Mouse (Mus musculus) embryonic facial prominence, embryonic 14.5 days (tissue): ENCODE measurements around the gene Ptprh. TPM values are rescaled to one million over a fixed set of nuclear protein-coding genes. Genes with fewer than 3 reads are reported as not detected.

ENCODE experiments used
- ATAC-seq: fragments of 200-750 bp; cut with Nextera tagmentation; 2 replicates; pipeline ENCODE4 v1.8.0; 2017; ENCODE audit warnings: low read depth, moderate number of reproducible peaks, moderate TSS enrichment
- DNase-seq: peaks from one replicate; pipeline ENCODE4 v3.0.0-alpha.2; 2015; ENCODE audit warnings: low spot score
- H3K27ac ChIP-seq: fragments of 300-500 bp; sonication (generic); replicated peaks from 2 replicates; pipeline ENCODE4 v1.5.1; 2014; ENCODE audit warnings: low read depth, mild to moderate bottlenecking, low read length, moderate library complexity
- H3K27me3 ChIP-seq: fragments of 300-500 bp; sonication (generic); replicated peaks from 2 replicates; pipeline ENCODE4 v1.6.1; 2014; ENCODE audit warnings: low read length; ENCODE audit not compliant: control insufficient read depth, insufficient read depth
- H3K36me3 ChIP-seq: fragments of 300-500 bp; sonication (generic); 2 replicates; pipeline ENCODE4 v1.6.1; 2014; ENCODE audit warnings: low read length, mixed read lengths; ENCODE audit not compliant: control insufficient read depth, insufficient read depth
- H3K4me1 ChIP-seq: fragments of 300-500 bp; sonication (generic); 2 replicates; pipeline ENCODE4 v1.6.1; 2014; ENCODE audit warnings: antibody characterized with exemption, low read length; ENCODE audit not compliant: control insufficient read depth, insufficient read depth
- H3K4me2 ChIP-seq: fragments of 300-500 bp; sonication (generic); 2 replicates; pipeline ENCODE4 v1.6.1; 2014; ENCODE audit warnings: low read depth, mild to moderate bottlenecking, low read length, moderate library complexity, mixed read lengths
- H3K4me3 ChIP-seq: fragments of 300-500 bp; sonication (generic); 2 replicates; pipeline ENCODE4 v1.5.1; 2014; ENCODE audit warnings: low read depth, mild to moderate bottlenecking, low read length
- H3K9ac ChIP-seq: fragments of 300-500 bp; sonication (generic); 2 replicates; pipeline ENCODE4 v1.6.1; 2014; ENCODE audit warnings: low read depth, mild to moderate bottlenecking, low read length, moderate library complexity, mixed read lengths
- H3K9me3 ChIP-seq: fragments of 300-500 bp; sonication (generic); 2 replicates; pipeline ENCODE4 v1.6.1; 2016; ENCODE audit warnings: low read length; ENCODE audit not compliant: control insufficient read depth
- WGBS: fragments of 180-500 bp; shearing (Covaris S2); extraction: QIAGEN DNeasy Blood & Tissue Kit; methylation state at CpG from one replicate; pipeline ENCODE4 v1.1.7; 2014; 5-methylcytosine and 5-hydroxymethylcytosine counted together
- polyA plus RNA-seq: library from polyadenylated mRNA; unstranded; fragments of >200 nt; fragmentation: Nextera tagmentation; extraction: Ambion mirVana; gene quantifications from 2 replicates; pipeline ENCODE4 v1.2.1, GENCODE M21; 2014

The Ptprh gene
- polyA plus RNA-seq, 1 experiment from 2014 or later = not detected

GRCm38 (mm10) chr7:4504646-4505435 lies 99.0 kb downstream of the Ptprh start:
- no peaks in the 10 kb centered on the region for H3K27me3 ChIP-seq
- DNase-seq (no peak), ATAC-seq (no peak)
- 57% methylated on average over 11 of the region's 11 CpGs for WGBS
- H3K4me3 ChIP-seq = no peak overlapping the region
- H3K4me1 ChIP-seq = peaks cover 12% of the 10 kb centered on the region
- H3K9me3 ChIP-seq = no peaks in the 10 kb centered on the region
- H3K27ac ChIP-seq = no peak overlapping the region
- H3K9ac ChIP-seq = no peak overlapping the region
- no peak overlapping the region for H3K4me2 ChIP-seq
- no peaks in the 10 kb centered on the region for H3K36me3 ChIP-seq

- Histone ChIP-seq H3K9ac (no peak overlapping the region), H3K36me3 (no peaks in the 10 kb centered on the region), H3K4me2 (no peak overlapping the region), H3K4me1 (peaks cover 17% of the 10 kb centered on the region), H3K4me3 (no peak overlapping the region), H3K9me3 (no peaks in the 10 kb centered on the region), H3K27ac (no peak overlapping the region), H3K27me3 (no peaks in the 10 kb centered on the region)
- DNase-seq = no peak
- no peak for ATAC-seq
- 75% methylated on average over 5 of the region's 5 CpGs for WGBS
Measured at GRCm38 (mm10) chr7:4503858-4504257, 100.0 kb downstream of the Ptprh start.

- no peaks in the 10 kb centered on the region for H3K9me3 ChIP-seq
- no peaks in the 10 kb centered on the region for H3K27me3 ChIP-seq
- H3K4me3 ChIP-seq = no peak overlapping the region
- H3K9ac ChIP-seq = no peak overlapping the region
- peaks cover 22% of the 10 kb centered on the region for H3K4me1 ChIP-seq
- ATAC-seq (no peak), DNase-seq (no peak)
- WGBS = 83% methylated on average over 4 of the region's 4 CpGs
- no peak overlapping the region for H3K4me2 ChIP-seq
- H3K36me3 ChIP-seq = no peaks in the 10 kb centered on the region
- no peak overlapping the region for H3K27ac ChIP-seq
Measured at GRCm38 (mm10) chr7:4503100-4503499, 100.7 kb downstream of the Ptprh start.

GRCm38 (mm10) chr7:4502421-4503090 lies 101.3 kb downstream of the Ptprh start:
- Histone ChIP-seq H3K4me1 (peaks cover 22% of the 10 kb centered on the region), H3K4me3 (peak overlapping the region; percentile 87), H3K4me2 (peak overlapping the region; percentile 66), H3K27me3 (no peaks in the 10 kb centered on the region), H3K27ac (peak overlapping the region; percentile 86; the same call in 1 of the 2 replicates), H3K36me3 (no peaks in the 10 kb centered on the region), H3K9ac (peak overlapping the region; percentile 96; the same call in 1 of the 2 replicates), H3K9me3 (no peaks in the 10 kb centered on the region)
- DNase-seq = peak; percentile 88
- ATAC-seq = no peak
- 8% methylated on average over 14 of the region's 14 CpGs for WGBS

GRCm38 (mm10) chr7:4501558-4502397 lies 102.1 kb downstream of the Ptprh start, which contains the start of gene Ppp1r12c:
Gene Ppp1r12c, minus strand, starts transcription at chr7:4501680.
- Histone ChIP-seq H3K9ac (peak within 1 kb of the TSS; percentile 96), H3K36me3 (0 out of 2 replicates have a peak, but pooled peaks cover 7% of the 10 kb centered on the region), H3K4me1 (peaks cover 22% of the 10 kb centered on the region), H3K4me3 (peak within 1 kb of the TSS; percentile 87), H3K9me3 (no peaks in the 10 kb centered on the region), H3K27me3 (no peaks in the 10 kb centered on the region), H3K4me2 (peak within 1 kb of the TSS; percentile 66), H3K27ac (peak within 1 kb of the TSS; percentile 86)
- under 1% methylated on average over 35 of the region's 62 CpGs for WGBS
- ATAC-seq (peak; percentile 95), DNase-seq (peak; percentile 97)

- no peak for DNase-seq
- WGBS = under 1% methylated on average over 10 of the region's 52 CpGs
- 0 out of 2 replicates have a peak, but pooled peaks cover 13% of the 10 kb centered on the region for H3K36me3 ChIP-seq
Measured at GRCm38 (mm10) chr7:4500892-4501471, 102.9 kb downstream of the Ptprh start.

GRCm38 (mm10) chr7:4499034-4499433 lies 104.8 kb downstream of the Ptprh start:
- H3K27ac ChIP-seq = no peak overlapping the region
- peaks cover 22% of the 10 kb centered on the region for H3K4me1 ChIP-seq
- no peaks in the 10 kb centered on the region for H3K9me3 ChIP-seq
- no peak overlapping the region for H3K4me3 ChIP-seq
- no peaks in the 10 kb centered on the region for H3K27me3 ChIP-seq
- DNase-seq (no peak), ATAC-seq (no peak)
- peak overlapping the region; percentile 66; the same call in 1 of the 2 replicates for H3K4me2 ChIP-seq
- 90% methylated on average over 4 of the region's 4 CpGs for WGBS
- peak overlapping the region; percentile 49; the same call in 1 of the 2 replicates for H3K9ac ChIP-seq
- peaks cover 17% of the 10 kb centered on the region; the same call in 1 of the 2 replicates for H3K36me3 ChIP-seq

More at GRCm38 (mm10) chr7:4500892-4501471, 102.9 kb downstream of the Ptprh start:
- peaks cover 22% of the 10 kb centered on the region for H3K4me1 ChIP-seq
- H3K4me2 ChIP-seq = peak overlapping the region; percentile 66
- peak overlapping the region; percentile 86 for H3K27ac ChIP-seq
- peak overlapping the region; percentile 96 for H3K9ac ChIP-seq
- peak; percentile 28 for ATAC-seq
- H3K4me3 ChIP-seq = peak overlapping the region; percentile 87
- no peaks in the 10 kb centered on the region for H3K9me3 ChIP-seq
- H3K27me3 ChIP-seq = no peaks in the 10 kb centered on the region
